Mouse (Mus musculus): Measurements from ENCODE around the gene Fgd1.

Fgd1 gene

GRCm38 (mm10) chrX:151045850-151046249, at the start of gene Fgd1:
TSS of gene Fgd1 (plus strand) at chrX:151046150.
- no peak for DNase-seq (ENCODE audit: low spot score)

- DNase-seq (ENCODE audit: low spot score) = no peak
Measured at GRCm38 (mm10) chrX:150996775-150997174, 49.2 kb upstream of the Fgd1 start.

GRCm38 (mm10) chrX:151016938-151017877, 28.7 kb upstream of the Fgd1 start, which contains the start of gene Gnl3l:
TSS of gene Gnl3l (minus strand) at chrX:151017322.
- peak; percentile 86 for DNase-seq (ENCODE audit: low spot score)

DNA sequence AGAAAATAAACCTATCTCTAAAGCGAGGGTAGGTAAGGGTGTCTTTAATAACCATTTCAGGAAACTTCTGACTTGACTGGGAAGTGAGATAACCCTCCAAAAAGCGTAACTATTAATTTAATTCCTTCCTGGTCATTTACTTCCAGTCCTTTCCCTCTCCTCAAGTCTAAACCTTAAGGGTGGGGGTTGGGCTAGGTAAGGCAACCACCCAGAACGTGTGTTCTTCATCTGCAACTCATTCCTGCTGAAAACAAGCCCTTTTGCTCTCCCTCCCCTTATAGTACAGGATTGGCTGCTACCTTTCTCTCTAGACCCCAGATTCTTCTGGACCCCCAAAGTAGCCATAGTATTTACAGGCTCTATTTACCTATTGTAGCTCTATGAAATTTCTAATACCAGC, 28.1 kb upstream of the Fgd1 start:
- peak; percentile 7 for DNase-seq (ENCODE audit: low spot score)

DNA sequence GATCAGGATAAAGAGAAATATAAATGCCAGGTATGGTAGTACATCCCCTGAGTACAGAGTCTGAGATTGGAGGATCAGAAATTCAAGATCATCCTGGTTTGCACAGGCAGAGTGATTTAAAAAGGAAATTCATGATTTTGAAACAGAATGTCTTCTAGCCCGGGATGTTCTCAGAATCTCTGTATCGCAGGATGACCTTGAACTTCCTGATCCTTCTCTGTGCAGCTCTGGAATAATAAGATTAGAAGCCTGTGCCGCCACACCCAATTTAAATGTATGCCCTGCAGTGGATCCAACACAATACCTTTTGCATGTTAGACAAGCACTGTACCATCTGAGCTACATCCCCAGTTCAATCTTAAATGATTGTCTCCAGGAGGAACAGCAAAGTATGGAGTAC, 27.2 kb upstream of the Fgd1 start:
- DNase-seq (ENCODE audit: low spot score) = no peak

- DNase-seq (ENCODE audit: low spot score) = no peak
Measured at GRCm38 (mm10) chrX:151031400-151031799, 14.6 kb upstream of the Fgd1 start.

DNA sequence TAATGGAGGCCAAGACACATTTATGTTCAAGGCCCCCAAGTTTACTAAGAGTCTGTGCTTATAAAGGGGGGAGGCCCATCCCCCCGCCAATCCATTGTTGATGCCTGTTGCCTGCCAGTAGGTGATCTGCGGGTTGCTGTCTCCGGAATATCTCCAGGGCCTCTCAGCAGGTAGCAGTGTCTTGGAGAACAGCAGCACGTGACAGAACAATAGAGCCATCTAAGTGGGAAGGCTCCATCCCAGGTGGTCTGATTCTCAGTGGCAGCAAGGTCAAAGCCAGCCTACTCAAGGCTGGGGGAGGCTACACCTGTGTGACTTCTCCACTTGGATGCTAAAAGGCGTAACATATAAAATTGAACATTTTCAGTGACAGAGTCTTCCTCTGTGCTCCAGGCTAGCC, 4.7 kb upstream of the Fgd1 start:
- DNase-seq (ENCODE audit: low spot score) = no peak

DNA sequence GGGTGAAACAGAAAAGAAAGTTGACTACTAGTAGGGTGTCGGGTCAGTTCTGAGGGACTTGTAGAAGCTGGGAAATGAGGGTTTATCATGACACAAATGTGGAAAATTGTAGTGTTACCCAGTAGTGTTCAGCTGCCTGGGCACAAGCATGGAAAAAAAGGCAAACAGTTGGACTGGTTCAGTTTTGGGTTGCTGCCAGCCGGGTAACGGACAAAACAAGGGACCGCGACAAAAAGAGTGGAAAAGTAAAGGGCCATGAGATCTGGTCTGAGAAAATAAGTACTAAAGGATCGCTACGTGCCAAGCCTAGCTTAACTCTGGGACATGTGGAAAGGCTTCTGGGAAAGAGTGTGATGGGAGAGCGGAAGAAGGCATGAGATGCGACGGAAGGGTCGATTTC, 371 bp downstream of the Fgd1 start:
- DNase-seq (ENCODE audit: low spot score) = no peak

DNA sequence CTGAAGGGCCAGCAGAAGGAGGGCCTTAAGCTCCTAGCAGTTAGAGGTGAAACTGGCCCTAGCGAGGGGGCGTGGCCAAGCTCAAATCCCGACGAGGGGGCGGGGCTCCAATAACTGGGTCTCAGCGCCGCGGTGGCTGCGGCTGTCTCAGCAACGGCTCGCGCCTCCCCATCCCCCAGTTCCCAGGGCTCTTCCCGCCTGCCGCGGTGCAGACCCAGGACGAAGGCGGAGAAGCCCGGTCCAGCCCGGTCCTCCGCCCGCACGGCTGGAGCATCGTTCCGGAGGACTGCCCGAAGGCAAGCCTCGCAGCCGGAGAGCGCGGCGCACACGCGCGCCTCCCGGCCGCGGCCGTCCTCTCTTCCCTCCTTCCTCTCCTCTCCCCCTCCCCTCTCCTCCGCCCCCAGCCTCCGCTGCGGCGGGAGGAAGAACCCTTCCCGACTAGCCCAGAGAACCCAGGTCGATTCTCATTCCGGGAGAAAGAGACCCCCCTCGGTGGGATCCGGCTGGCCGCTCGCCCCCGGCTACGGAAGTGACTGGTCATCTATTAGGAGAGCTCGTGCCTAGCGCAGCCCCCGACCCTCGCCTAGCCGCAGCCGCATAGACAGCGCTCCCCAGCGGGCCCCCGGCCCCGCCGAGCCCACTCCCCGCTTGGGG, 954 bp downstream of the Fgd1 start:
- peak; percentile 85 for DNase-seq (ENCODE audit: low spot score)

- DNase-seq (ENCODE audit: low spot score) = peak; percentile 32
Measured at GRCm38 (mm10) chrX:151047431-151048058, 1.6 kb downstream of the Fgd1 start.

DNA sequence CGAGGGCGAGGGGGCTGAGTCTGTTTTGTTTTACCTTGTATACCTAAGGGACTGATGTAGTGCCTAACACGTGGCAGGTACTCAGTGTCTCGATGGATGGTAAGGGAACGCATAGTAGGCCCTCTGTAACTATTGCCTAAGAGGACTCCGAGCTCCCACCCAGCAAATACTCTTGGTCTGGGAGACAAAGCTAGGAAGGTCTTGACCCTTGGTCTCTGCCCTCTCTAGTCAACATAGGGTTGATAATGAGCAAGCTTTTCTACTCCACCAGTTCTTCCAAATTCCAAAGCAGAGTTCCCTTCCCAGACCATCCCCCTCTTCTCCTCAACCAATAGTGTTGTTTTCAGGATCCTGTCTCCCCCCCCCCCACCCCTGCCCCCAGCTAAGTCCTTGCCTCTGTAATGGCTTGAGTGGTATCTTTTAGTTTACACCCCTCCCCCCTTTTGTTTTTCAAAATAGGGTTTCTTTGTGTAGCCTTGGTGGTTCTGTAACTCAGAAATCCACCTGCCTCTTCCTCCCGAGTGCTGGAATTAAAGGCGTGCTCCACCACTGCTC, 3.8 kb downstream of the Fgd1 start:
- peak; percentile 70 for DNase-seq (ENCODE audit: low spot score)

- peak; percentile 16 for DNase-seq (ENCODE audit: low spot score)
Measured at GRCm38 (mm10) chrX:151050337-151050736, 4.4 kb downstream of the Fgd1 start.

DNA sequence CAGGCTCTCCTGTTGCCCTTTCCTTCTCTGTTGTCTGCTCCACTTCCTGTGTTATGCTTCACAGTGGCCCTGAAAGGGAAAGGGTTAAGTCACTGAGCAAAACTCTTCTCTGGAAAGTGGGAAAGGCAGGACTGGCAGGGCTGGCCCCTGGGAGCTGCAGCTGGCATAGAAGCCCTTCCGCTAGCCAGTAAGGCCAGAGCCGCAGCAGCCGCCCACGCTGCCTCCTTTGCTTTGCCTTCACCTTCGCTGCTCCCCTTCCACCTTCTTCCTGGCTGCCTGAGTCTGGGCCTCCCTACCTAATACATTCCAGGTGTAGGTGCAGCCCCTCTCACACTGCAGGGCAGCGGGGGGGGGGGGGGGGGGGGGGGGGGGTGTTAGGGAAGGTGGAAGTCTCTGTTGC, 8.5 kb downstream of the Fgd1 start:
- DNase-seq (ENCODE audit: low spot score) = no peak

GRCm38 (mm10) chrX:151055559-151055958, 9.6 kb downstream of the Fgd1 start:
- DNase-seq (ENCODE audit: low spot score) = no peak

- DNase-seq (ENCODE audit: low spot score) = no peak
Measured at GRCm38 (mm10) chrX:151059346-151059745, 13.4 kb downstream of the Fgd1 start.

GRCm38 (mm10) chrX:151061615-151062299, 15.8 kb downstream of the Fgd1 start:
- no peak for DNase-seq (ENCODE audit: low spot score)

- no peak for DNase-seq (ENCODE audit: low spot score)
Measured at GRCm38 (mm10) chrX:151066071-151066666, 20.2 kb downstream of the Fgd1 start.

DNA sequence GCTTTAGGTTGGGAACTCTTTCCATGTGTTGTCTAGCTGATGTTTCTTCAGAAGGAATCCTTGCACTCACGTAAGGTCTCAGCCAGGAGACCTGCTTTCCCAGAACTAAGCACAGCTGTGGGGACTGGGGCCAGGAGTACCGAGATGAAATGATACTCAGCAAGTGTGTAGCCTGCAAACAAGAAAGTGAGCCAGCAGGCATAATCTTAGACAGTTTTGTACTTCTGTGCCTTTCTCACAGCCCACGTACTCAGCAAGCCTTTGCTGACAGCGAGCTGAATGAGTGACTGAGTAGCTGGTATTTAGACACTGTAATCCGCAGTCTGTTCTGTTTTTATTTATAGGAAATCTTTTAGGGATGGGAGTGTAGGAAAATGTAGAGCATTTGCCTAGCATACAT, 21.9 kb downstream of the Fgd1 start:
- no peak for DNase-seq (ENCODE audit: low spot score)

DNA sequence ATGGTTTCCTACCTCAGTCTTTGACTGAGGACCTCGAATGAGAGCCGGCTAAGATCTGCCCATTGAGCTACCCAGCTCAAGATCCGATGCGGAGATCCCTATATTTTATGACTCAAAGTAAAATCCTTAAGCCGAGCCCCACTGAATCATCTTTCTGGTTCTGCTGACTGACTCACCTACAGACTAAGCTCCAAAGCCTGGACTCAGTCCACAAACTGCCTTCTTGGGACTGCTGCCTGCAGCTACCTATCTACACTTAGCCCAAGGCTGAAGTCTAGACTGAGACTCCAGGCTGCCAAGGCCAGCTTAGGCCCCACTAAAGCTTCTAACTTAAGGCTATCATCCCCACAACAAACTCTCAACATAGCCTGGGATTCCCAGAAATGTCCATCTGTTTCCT, 30.1 kb downstream of the Fgd1 start:
- no peak for DNase-seq (ENCODE audit: low spot score)

GRCm38 (mm10) chrX:151076941-151077485, 31.1 kb downstream of the Fgd1 start:
- DNase-seq (ENCODE audit: low spot score) = no peak

DNA sequence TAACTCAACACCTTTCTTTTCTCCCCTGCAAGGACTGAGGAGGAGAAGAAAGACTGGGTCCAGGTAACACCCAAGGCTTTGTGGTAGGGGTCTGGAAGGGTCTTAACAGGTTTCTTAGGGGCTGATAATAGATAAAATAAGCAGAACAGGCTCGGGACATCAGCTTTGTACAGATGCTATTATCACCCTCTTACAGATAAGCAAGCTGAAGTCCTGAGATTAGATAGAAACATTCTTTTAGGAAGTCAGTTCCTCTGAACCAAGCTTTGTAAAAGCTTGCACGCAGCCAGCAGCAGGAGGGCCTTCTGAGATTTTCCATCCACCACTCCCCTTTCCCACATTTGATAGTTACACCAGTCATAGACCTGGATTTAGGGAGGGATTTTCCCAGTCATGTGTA, 39.6 kb downstream of the Fgd1 start:
- DNase-seq (ENCODE audit: low spot score) = no peak
